Mouse (Mus musculus) liver, embryonic 16.5 days (tissue): ENCODE measurements around the gene Epha6. TPM values are rescaled to one million over a fixed set of nuclear protein-coding genes. Genes with fewer than 3 reads are reported as not detected.

ENCODE experiments used
- ATAC-seq: fragments of 200-750 bp; cut with Nextera tagmentation; 2 replicates; pipeline ENCODE4 v1.8.0; 2017; ENCODE audit warnings: low read depth, mild to moderate bottlenecking, moderate number of reproducible peaks, moderate library complexity
- H3K27ac ChIP-seq: fragments of 300-500 bp; sonication (generic); 2 replicates; pipeline ENCODE4 v1.5.1; 2014; ENCODE audit warnings: mild to moderate bottlenecking, low read length
- H3K27me3 ChIP-seq: fragments of 300-500 bp; sonication (generic); 2 replicates; pipeline ENCODE4 v1.6.1; 2014; ENCODE audit warnings: low read depth, low read length, mixed read lengths; ENCODE audit not compliant: control insufficient read depth, insufficient read depth
- H3K36me3 ChIP-seq: fragments of 300-500 bp; sonication (generic); 2 replicates; pipeline ENCODE4 v1.6.1; 2014; ENCODE audit warnings: mild to moderate bottlenecking; ENCODE audit not compliant: control insufficient read depth, insufficient read depth
- H3K4me1 ChIP-seq: fragments of 300-500 bp; sonication (generic); 2 replicates; pipeline ENCODE4 v1.6.1; 2014; ENCODE audit warnings: low read depth, low read length, mixed read lengths; ENCODE audit not compliant: control insufficient read depth
- H3K4me2 ChIP-seq: fragments of 300-500 bp; sonication (generic); 2 replicates; pipeline ENCODE4 v1.6.1; 2014; ENCODE audit warnings: low read depth, low read length, mixed read lengths
- H3K4me3 ChIP-seq: fragments of 300-500 bp; sonication (generic); 2 replicates; pipeline ENCODE4 v1.5.1; 2014; ENCODE audit warnings: low read depth, mild to moderate bottlenecking, low read length
- H3K9ac ChIP-seq: fragments of 300-500 bp; sonication (generic); 2 replicates; pipeline ENCODE4 v1.6.1; 2014; ENCODE audit warnings: low read depth, low read length
- H3K9me3 ChIP-seq: fragments of 300-500 bp; sonication (generic); replicated peaks from 2 replicates; pipeline ENCODE4 v1.6.1; 2016; ENCODE audit warnings: low read length; ENCODE audit not compliant: control insufficient read depth
- WGBS: fragments of 180-500 bp; shearing (Covaris S2); extraction: QIAGEN DNeasy Blood & Tissue Kit; methylation state at CpG from one replicate; pipeline ENCODE4 v1.1.7; 2014; ENCODE audit not compliant: insufficient replicate concordance; 5-methylcytosine and 5-hydroxymethylcytosine counted together
- polyA plus RNA-seq: library from polyadenylated mRNA; unstranded; fragments of >200 nt; fragmentation: Nextera tagmentation; extraction: Ambion mirVana; gene quantifications from 2 replicates; pipeline ENCODE4 v1.2.1, GENCODE M21; 2015

Epha6 gene
- polyA plus RNA-seq, 1 experiment from 2014 or later = not detected

DNA sequence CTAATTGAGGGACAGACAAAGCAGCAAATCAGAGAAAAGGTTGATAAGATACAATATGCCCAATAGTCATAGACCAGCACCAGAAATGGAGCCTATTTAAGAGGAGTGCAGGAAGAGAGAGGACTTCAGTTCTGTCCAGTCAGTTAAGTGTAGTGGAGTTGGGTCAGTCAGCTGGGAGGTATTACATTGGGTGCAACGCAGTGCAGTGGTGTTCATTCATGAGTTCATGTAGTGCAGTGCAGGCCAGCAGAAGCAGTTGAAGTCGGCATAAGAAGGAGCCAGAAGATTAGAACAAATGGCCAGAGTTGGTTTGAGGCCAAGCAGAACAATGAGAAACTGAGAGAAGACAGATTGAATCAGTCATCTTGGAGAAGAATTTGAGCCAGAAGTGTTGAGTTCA, 833.0 kb downstream of the Epha6 start:
- no peak overlapping the region for H3K27ac ChIP-seq
- H3K36me3 ChIP-seq = no peaks in the 10 kb centered on the region
- WGBS = 59% methylated on average over 2 of the region's 2 CpGs
- H3K9ac ChIP-seq = no peak overlapping the region
- H3K4me2 ChIP-seq = no peak overlapping the region
- ATAC-seq = no peak
- no peak overlapping the region for H3K4me3 ChIP-seq
- no peaks in the 10 kb centered on the region for H3K27me3 ChIP-seq
- no peaks in the 10 kb centered on the region for H3K4me1 ChIP-seq
- H3K9me3 ChIP-seq = no peaks in the 10 kb centered on the region

DNA sequence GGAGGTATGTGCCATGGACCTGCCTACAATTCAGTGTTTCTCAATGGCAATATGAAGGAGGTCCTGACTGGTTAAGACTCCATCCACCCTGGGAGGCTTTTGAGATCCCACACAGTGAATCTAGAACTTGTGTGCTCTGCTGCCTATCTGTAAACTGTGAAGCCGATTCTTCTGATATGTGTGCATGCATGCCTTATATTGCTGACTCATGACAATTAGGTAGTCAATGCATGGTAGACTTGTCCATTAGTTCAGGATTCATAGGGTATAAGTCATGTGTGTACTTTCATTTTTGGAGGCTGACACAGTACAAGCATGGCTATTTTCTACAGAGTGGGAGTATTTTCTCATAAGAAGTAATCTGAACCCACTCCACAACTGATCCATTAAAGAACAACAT, 834.9 kb downstream of the Epha6 start:
- Histone ChIP-seq H3K9ac (no peak overlapping the region), H3K27ac (no peak overlapping the region), H3K4me3 (no peak overlapping the region), H3K9me3 (no peaks in the 10 kb centered on the region), H3K36me3 (no peaks in the 10 kb centered on the region), H3K4me2 (no peak overlapping the region), H3K4me1 (no peaks in the 10 kb centered on the region), H3K27me3 (no peaks in the 10 kb centered on the region)
- ATAC-seq = no peak
- WGBS = 65% methylated on average over 1 of the region's 1 CpGs

DNA sequence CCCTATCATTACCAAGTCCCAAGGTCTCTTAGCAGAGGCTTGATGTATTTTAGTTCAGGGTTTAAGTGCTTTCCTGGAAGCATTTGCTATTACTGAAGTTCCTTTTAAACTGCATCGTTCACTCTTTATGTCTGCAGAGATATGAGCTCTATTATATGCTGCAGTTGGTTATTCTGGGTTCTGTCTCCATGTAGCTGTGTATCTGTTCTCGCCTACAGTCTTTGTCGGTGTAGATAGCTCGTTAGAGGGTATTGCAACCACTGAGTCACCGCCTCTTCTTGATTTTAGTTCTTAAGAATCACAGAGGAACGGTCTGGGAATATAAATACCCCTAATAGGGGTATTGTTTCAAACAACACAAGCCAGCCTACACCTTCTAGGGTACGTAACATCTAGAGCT, 835.4 kb downstream of the Epha6 start:
- Histone ChIP-seq H3K36me3 (no peaks in the 10 kb centered on the region), H3K27me3 (no peaks in the 10 kb centered on the region), H3K4me1 (no peaks in the 10 kb centered on the region), H3K27ac (no peak overlapping the region), H3K4me3 (no peak overlapping the region), H3K9me3 (no peaks in the 10 kb centered on the region), H3K9ac (no peak overlapping the region), H3K4me2 (no peak overlapping the region)
- 64% methylated on average over 7 of the region's 7 CpGs for WGBS
- no peak for ATAC-seq

DNA sequence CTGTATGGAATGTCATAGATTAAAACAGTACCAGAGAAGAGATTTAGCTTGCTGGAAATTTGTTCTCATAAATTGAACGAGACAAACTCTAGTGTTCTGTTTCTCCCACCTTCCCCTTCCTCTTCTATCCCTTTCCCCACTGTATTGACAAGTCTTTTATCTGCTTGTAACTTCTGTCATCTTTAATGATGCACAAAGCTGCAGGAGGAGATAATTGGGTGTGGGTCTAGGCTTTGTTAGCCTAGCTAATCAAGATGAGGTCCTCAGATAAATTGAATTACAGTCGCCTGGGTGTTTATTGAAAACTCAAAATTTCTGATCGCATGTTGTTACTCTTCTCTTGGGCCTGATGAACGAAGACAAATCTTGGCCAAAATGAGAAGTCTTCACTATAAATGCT, 844.5 kb downstream of the Epha6 start:
- no peak overlapping the region for H3K4me3 ChIP-seq
- no peak overlapping the region for H3K27ac ChIP-seq
- H3K4me2 ChIP-seq = no peak overlapping the region
- no peak for ATAC-seq
- H3K9me3 ChIP-seq = no peaks in the 10 kb centered on the region
- no peak overlapping the region for H3K9ac ChIP-seq
- H3K4me1 ChIP-seq = no peaks in the 10 kb centered on the region
- no peaks in the 10 kb centered on the region for H3K27me3 ChIP-seq
- H3K36me3 ChIP-seq = no peaks in the 10 kb centered on the region
- WGBS = 56% methylated on average over 4 of the region's 4 CpGs

DNA sequence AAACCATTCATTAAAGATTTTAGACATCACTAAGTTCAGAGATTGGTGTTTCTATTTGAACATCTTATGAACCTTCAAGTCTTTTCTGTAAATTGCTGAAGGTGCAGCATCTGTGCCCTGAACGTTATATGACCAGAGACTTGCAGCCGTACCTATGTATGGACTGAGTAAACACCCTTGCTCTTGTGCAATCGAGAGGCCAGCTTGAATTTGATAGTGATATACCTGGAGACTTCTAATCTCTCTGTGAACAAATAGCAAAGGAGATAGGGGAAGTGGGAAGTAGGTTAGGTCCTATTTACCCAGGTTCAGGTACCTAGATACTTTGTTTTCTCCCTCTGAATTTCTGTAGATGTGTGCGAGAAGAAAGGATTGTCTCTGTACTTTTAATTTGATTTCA, 854.4 kb downstream of the Epha6 start:
- WGBS = 50% methylated on average over 4 of the region's 4 CpGs
- H3K36me3 ChIP-seq = no peaks in the 10 kb centered on the region
- no peak overlapping the region for H3K4me2 ChIP-seq
- H3K9me3 ChIP-seq = no peaks in the 10 kb centered on the region
- H3K4me3 ChIP-seq = no peak overlapping the region
- no peak overlapping the region for H3K27ac ChIP-seq
- H3K4me1 ChIP-seq = no peaks in the 10 kb centered on the region
- H3K9ac ChIP-seq = no peak overlapping the region
- no peak for ATAC-seq
- no peaks in the 10 kb centered on the region for H3K27me3 ChIP-seq

DNA sequence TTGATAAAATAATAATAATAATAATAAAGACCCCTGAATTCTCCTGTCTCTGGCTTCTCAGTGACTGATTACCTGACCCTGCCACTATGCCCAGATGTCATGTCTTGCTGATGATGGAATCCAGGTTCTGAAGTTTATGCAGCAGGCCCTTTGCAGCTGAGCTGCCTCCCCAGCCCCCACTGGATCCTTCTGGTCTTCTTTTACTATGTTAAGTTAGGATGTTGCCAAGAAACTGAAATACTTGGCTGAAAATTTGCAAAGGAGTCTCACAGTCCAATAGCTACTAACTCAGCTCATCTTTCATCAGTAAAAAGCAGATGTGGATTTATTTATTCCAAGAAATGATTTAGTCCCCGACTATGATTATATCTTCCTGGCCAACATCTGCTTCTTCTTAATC, 861.7 kb downstream of the Epha6 start:
- H3K4me2 ChIP-seq = no peak overlapping the region
- no peaks in the 10 kb centered on the region for H3K9me3 ChIP-seq
- WGBS = 78% methylated on average over 1 of the region's 1 CpGs
- H3K9ac ChIP-seq = no peak overlapping the region
- no peak overlapping the region for H3K4me3 ChIP-seq
- no peak overlapping the region for H3K27ac ChIP-seq
- H3K4me1 ChIP-seq = no peaks in the 10 kb centered on the region
- no peak for ATAC-seq
- no peaks in the 10 kb centered on the region for H3K36me3 ChIP-seq
- no peaks in the 10 kb centered on the region for H3K27me3 ChIP-seq

DNA sequence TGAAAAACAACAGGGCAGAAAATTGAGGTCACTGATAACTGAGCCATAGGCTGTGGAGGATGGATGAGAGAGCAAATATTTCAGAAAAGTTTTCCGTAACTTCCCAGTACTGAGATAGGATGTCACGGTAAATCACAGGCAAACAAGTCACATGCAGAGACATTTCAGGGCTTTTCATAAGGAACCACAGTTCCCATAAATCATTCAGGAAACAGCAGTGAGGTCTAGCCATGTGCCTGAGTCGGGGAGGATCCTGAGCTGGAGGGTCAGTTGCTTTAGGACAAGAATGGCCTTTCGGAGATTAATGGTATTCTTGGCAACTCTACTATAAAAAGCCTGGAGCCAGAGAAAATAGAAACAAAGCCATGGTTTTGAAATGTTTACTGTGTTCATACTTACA, 889.8 kb downstream of the Epha6 start:
- no peaks in the 10 kb centered on the region for H3K27me3 ChIP-seq
- no peak for ATAC-seq
- no peak overlapping the region for H3K4me2 ChIP-seq
- H3K4me3 ChIP-seq = no peak overlapping the region
- H3K9me3 ChIP-seq = no peaks in the 10 kb centered on the region
- no peaks in the 10 kb centered on the region for H3K4me1 ChIP-seq
- WGBS = 66% methylated on average over 4 of the region's 4 CpGs
- no peak overlapping the region for H3K27ac ChIP-seq
- no peak overlapping the region for H3K9ac ChIP-seq
- H3K36me3 ChIP-seq = no peaks in the 10 kb centered on the region

DNA sequence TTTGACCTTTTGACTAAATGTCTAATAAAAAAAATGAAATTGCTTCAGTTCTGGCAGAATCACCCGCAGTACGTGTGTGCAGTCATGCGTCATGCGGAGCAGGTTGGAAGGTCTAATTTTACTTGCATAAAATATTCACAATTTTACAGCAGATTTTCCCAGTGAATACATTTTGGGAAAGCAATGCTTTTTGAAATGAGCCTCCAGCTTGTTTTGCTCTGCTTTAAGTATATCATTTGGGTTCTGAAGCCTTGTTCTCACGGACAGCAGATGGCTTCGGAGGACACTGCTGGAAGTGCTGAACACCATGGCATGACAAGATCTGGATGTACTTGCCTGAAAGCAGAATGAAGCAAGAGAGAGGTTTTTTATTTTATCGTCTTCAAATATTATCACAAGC, 912.1 kb downstream of the Epha6 start:
- WGBS = 80% methylated on average over 7 of the region's 7 CpGs
- Histone ChIP-seq H3K4me1 (no peaks in the 10 kb centered on the region), H3K27ac (no peak overlapping the region)

DNA sequence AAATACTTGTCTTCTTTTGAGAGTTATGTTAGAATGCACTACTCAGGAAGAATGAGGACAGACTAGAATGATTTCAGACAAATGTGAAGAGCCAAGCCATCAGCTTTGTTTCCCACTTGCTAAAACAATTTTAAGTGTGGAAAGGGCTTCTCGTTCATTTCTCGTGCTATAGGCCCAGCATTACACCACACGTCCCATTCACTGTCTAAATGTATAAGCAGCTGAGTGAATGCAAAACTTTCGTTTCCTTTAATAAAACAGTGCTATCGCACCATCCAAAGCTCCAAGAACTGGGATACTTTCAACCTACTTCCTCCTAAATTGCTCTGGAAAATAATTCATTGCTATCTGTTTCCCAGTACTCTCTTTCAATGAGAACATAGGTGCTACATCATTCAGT, 916.2 kb downstream of the Epha6 start:
- Histone ChIP-seq H3K4me3 (no peak overlapping the region), H3K9me3 (no peaks in the 10 kb centered on the region), H3K36me3 (no peaks in the 10 kb centered on the region), H3K4me2 (no peak overlapping the region), H3K4me1 (no peaks in the 10 kb centered on the region), H3K9ac (no peak overlapping the region), H3K27ac (no peak overlapping the region), H3K27me3 (no peaks in the 10 kb centered on the region)
- ATAC-seq = no peak
- WGBS = 69% methylated on average over 5 of the region's 5 CpGs

More for the DNA sequence above, 912.1 kb downstream of the Epha6 start:
- Histone ChIP-seq H3K36me3 (no peaks in the 10 kb centered on the region), H3K4me3 (no peak overlapping the region), H3K4me2 (no peak overlapping the region), H3K9ac (no peak overlapping the region), H3K9me3 (no peaks in the 10 kb centered on the region), H3K27me3 (no peaks in the 10 kb centered on the region)
- no peak for ATAC-seq

DNA sequence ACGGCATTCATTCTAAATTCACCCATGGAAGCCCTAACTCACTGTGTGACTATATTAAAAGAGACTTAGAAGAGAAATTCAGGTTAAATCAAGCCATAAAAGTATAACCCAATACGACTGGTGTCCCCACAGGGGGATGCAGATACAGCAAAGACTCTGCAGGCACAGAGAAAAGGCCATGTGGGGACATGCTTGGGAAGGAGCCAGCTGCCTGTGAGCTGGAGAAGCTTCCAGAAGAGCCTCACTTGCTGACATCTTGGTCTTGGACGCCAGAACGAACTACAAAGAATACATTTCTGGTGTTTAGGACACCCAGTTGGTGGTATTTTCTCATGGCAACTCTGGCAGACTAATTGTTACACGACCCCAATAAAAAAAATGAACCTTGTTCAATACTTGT, 920.2 kb downstream of the Epha6 start:
- no peaks in the 10 kb centered on the region for H3K36me3 ChIP-seq
- H3K9ac ChIP-seq = no peak overlapping the region
- H3K27me3 ChIP-seq = no peaks in the 10 kb centered on the region
- H3K4me3 ChIP-seq = no peak overlapping the region
- H3K9me3 ChIP-seq = no peaks in the 10 kb centered on the region
- no peaks in the 10 kb centered on the region for H3K4me1 ChIP-seq
- H3K4me2 ChIP-seq = no peak overlapping the region
- 44% methylated on average over 5 of the region's 5 CpGs for WGBS
- ATAC-seq = no peak
- no peak overlapping the region for H3K27ac ChIP-seq
